Mouse (Mus musculus) hindbrain, embryonic 13.5 days (tissue): ENCODE measurements at regions not wholly inside any gene's neighbourhood (a gene's known extent, or its start where the extent isn't known, plus 50 kb on each side); places are given as distances from the start of the nearest gene placed in this dataset. TPM values are rescaled to one million over a fixed set of nuclear protein-coding genes. Genes with fewer than 3 reads are reported as not detected.

Source experiments
- ATAC-seq: fragments of 200-750 bp; cut with Nextera tagmentation; 2 replicates; pipeline ENCODE4 v1.8.0; 2017; ENCODE audit warnings: moderate TSS enrichment; ENCODE audit not compliant: low FRiP score
- H3K27ac ChIP-seq: fragments of 300-500 bp; sonication (generic); 2 replicates; pipeline ENCODE4 v1.5.1; 2015; ENCODE audit warnings: inconsistent platforms, mild to moderate bottlenecking, moderate library complexity
- H3K27me3 ChIP-seq: fragments of 300-500 bp; sonication (generic); 2 replicates; pipeline ENCODE4 v1.6.1; 2015; ENCODE audit warnings: mild to moderate bottlenecking, inconsistent platforms
- H3K36me3 ChIP-seq: fragments of 300-500 bp; sonication (generic); 2 replicates; pipeline ENCODE4 v1.6.1; 2015; ENCODE audit warnings: mild to moderate bottlenecking, inconsistent platforms
- H3K4me1 ChIP-seq: fragments of 300-500 bp; sonication (generic); replicated peaks from 2 replicates; pipeline ENCODE4 v1.6.1; 2015; ENCODE audit warnings: inconsistent platforms
- H3K4me2 ChIP-seq: fragments of 300-500 bp; sonication (generic); 2 replicates; pipeline ENCODE4 v1.6.1; 2015; ENCODE audit warnings: inconsistent platforms, mild to moderate bottlenecking, moderate library complexity
- H3K4me3 ChIP-seq: fragments of 300-500 bp; sonication (generic); 2 replicates; pipeline ENCODE4 v1.5.1; 2015; ENCODE audit warnings: mild to moderate bottlenecking, inconsistent platforms
- H3K9ac ChIP-seq: fragments of 300-500 bp; sonication (generic); 2 replicates; pipeline ENCODE4 v1.6.1; 2015; ENCODE audit warnings: mild to moderate bottlenecking, inconsistent platforms
- H3K9me3 ChIP-seq: fragments of 300-500 bp; sonication (generic); 2 replicates; pipeline ENCODE4 v1.6.1; 2016; ENCODE audit warnings: inconsistent platforms
- WGBS: fragments of 180-500 bp; shearing (Covaris S2); methylation state at CpG from one replicate; pipeline ENCODE4 v1.1.7; 2015; 5-methylcytosine and 5-hydroxymethylcytosine counted together
- microRNA-seq: library from miRNA; unstranded; fragments of <30 nt; microRNA quantifications from one replicate; pipeline ENCODE4, GENCODE M21; 2016

DNA sequence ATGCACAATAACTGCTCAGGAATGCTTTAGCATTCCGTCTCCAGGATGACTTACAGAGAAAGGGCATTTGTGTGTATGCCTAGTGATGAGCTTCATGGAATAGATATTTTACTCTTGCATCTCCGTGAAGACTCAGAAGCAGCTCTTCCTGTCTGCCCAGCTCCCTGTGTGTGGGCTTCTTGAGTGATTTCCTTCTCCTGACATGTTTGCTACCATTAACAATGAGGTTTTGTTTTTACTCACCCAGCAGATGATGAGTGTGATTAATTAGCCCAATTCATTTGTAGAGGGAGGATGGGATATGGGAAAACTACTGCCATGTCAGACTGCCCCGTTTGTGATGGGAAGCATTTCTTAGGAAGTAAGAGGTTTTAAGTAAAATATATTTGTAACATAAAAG is 63.9 kb upstream of the Cxxc4 start:
- Histone ChIP-seq H3K4me1 (0 out of 2 replicates have a peak, but pooled peaks cover 3% of the 10 kb centered on the region), H3K36me3 (no peaks in the 10 kb centered on the region), H3K4me2 (no peak overlapping the region), H3K27me3 (no peaks in the 10 kb centered on the region), H3K9me3 (0 out of 2 replicates have a peak, but pooled peaks cover 4% of the 10 kb centered on the region), H3K4me3 (no peak overlapping the region), H3K27ac (no peak overlapping the region), H3K9ac (no peak overlapping the region)
- WGBS: 17% methylated on average over 3 of the region's 3 CpGs
- ATAC-seq: no peak

DNA sequence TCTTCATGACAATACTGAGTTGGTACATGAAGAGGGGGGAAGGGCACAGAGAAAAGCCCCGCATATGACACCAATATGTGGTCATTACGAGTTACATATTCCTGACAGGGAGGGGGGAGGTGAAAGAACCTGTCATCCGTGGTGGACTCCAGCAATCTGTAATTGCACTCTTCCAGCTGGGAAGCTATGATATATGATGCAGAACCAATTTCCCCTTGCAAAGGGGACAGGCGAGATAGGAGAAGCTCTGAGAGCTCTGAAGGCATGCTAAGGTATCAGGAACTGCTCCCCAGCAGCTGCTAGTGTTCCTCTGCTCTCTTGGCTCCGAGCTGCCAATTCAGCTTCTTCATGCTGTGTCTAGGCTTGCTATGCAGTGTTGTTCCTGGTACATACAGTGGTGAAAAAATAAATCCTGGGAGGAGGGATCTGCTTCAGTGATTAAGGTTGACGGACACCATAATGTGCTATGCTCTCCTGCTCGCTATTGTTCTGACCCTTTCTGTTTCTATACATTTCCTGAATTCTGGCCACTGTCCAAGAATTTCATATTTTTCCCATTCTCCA is 57.7 kb upstream of the Cxxc4 start:
- peaks cover 7% of the 10 kb centered on the region for H3K4me1 ChIP-seq
- 0 out of 2 replicates have a peak overlapping the region, but pooled peaks have one; percentile 17 for H3K4me2 ChIP-seq
- no peaks in the 10 kb centered on the region for H3K27me3 ChIP-seq
- peak; percentile 68; the same call in 1 of the 2 replicates for ATAC-seq
- WGBS: 43% methylated on average over 7 of the region's 7 CpGs
- H3K9ac ChIP-seq: no peak overlapping the region
- peak overlapping the region; percentile 44; the same call in 1 of the 2 replicates for H3K27ac ChIP-seq
- no peak overlapping the region for H3K4me3 ChIP-seq
- no peaks in the 10 kb centered on the region for H3K36me3 ChIP-seq
- H3K9me3 ChIP-seq: no peaks in the 10 kb centered on the region

DNA sequence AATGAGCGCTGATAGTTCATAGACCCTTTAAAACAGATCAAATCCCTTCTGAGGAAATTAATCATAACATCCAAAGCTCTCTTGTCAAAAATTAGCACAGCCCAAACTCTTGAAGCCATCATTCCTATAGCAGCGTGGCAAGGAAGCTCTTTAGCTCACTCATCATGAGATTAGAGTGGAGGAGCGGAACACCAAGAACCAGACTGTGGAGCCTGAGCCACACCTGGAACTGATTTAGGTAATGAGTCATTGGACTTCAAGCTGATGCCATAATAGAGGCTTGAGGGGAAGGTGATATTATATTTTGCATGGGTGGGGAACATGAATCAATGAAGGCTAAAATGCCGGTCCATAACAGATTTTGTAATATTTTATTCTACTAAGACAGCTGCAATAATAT is 52.2 kb upstream of the Cxxc4 start:
- Histone ChIP-seq H3K4me2 (no peak overlapping the region), H3K27me3 (no peaks in the 10 kb centered on the region), H3K4me1 (no peaks in the 10 kb centered on the region), H3K9me3 (no peaks in the 10 kb centered on the region), H3K9ac (no peak overlapping the region), H3K27ac (no peak overlapping the region), H3K4me3 (no peak overlapping the region), H3K36me3 (no peaks in the 10 kb centered on the region)
- 95% methylated on average over 4 of the region's 4 CpGs for WGBS
- ATAC-seq: no peak

Small RNAs in the stretch of these regions (microRNA-seq; reads per million reads assigned to microRNA genes)
- not detected for gene Gm44361
